Mouse (Mus musculus): ENCODE results near the gene Nudcd3. TPM values are rescaled to one million over a fixed set of nuclear protein-coding genes. Genes with fewer than 3 reads are reported as not detected.

The Nudcd3 gene
- total RNA-seq, 2 experiments from 2014 or later: 54.4 to 57.1 TPM

DNA sequence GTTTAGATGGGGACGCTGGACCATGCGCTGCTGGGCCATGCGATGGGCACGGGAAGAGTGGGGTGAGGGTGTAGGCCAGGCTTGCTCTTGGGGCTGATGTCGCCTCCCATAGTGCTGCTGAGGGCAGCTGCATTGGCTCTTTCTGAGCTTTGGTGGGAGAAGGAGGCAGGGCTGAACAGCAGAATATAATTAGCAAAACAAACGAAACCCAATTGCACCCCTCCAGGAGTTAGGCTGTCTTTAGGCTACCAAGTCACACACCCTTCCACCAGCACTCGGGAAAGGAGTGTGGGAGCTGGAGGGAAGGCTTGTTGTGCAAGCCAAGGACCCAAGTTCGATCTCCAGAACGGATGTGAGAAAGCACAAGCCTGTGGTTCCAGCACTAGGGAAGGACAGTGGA is 133.1 kb downstream of the Nudcd3 start:
- DNase-seq: no peak
- intact Hi-C loops (cut with DNase I; ENCODE audit: low total_unique reads): no loop called here

DNA sequence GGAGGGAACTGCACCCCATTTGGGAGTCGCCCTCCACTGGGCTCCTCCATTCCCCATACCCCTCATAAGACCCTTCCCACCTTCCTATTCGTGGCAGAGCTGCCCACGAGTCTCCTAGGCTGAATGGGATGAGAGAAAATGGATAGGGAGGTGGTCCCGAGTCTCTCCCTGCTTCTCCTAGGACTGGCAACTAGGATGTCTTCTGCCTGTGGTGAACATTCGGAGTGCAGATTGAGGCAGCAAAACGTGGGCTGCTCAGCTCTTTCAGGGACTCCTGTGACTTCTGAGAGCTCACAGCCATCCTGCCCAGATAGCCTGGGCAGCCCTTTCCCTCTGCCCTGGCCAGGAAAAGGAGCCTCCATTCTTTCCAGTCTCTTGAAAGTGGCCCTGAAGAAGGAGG is 134.0 kb downstream of the Nudcd3 start, which contains the start of gene Camk2b:
TSS of gene Camk2b (minus strand) at position 187 of the 400 bp plus-strand sequence.
- no peak for DNase-seq
- intact Hi-C loops (cut with DNase I; ENCODE audit: low total_unique reads): no loop called here

DNA sequence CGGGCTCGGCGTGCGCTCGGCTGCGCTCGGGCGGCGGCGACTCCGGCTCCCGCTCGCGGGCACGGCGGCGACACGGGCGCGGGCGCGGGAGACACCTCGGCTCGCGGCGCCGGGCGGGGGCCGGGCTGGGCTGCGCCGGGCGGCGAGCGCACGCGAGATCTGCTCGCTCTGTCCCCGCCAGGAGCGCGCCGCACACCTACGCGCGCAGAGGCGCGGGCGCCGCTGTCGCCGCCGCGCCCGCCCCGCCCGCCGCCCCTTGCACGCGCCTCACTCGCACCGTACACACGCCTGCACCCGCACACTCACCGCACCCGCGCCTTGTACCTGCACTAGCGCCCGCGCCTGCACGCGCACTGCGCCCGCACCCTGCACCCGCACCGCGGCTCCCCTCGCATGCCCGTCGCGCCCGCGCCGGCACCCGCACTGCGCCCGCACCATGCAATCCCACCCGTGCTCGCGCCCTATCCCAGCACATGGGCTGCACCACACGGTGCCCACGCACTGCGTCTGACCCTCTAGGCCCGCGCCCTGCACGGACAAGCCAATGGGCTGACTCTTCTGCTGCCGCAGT is 134.6 kb downstream of the Nudcd3 start:
- no peak for DNase-seq
- intact Hi-C loops (cut with DNase I; ENCODE audit: low total_unique reads): no loop called here

DNA sequence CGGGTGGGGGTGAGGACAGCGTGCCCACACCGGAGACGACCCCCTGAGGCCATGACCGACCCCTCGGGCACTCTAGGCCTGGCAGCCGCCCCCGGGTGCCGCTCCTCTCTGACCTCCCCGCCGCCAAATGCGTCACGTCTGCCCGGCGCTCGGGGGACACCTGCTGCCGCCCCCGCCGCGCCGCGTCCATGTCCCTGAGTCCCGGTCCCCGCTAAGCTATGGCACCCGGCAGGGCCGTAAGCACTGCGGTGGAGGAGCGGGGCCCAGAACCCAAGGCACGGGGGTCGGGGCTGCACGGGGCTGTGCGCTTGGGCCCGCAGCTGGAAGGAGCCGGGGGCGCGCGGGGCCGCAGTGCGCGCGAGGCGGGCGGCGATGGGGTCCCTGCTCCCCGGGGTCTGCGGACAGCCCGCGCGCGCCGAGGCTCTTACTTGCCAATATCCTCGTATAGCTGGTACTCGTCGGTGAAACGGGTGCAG is 135.1 kb downstream of the Nudcd3 start:
- intact Hi-C loops (cut with DNase I; ENCODE audit: low total_unique reads): no loop called here
- no peak for DNase-seq

DNA sequence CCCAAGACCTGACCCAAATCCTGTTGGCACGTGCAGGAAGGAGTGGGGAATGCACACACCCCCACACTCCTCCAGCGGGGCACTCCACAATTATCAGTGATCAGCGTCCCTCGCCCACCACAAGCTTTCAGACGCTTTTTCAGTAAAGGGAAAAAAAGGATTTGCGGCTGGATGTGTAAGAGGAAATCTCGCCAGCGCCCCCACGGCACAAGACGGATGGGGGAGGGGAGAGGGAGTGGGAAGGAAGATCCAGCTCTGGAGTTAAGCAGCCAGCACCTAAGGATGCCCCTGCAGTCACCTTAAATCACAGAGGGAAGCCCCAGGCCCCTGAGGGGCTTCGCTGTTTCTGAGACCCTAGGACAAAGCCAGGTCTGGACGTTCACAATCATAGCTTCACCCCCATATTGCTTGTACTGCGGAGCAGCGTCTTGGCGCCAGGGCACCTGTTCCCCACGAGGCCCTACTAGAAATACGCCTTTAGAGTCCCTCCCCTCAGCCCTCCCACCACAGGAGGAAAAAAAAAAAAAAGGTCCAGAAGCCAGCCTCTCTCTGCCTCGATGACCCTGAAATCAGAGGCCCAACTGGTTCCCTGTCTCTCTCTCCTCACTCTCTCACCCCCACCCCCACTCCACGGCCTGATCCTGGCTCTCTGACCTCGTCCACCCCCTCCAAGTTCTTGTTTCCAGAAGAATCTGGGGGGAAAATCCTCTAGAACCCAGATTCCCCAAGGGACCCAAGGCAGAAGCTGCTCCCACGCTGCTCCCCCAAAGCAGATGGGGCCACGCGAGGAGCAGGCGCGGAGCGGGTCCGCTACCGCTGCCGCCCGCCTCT is 135.8 kb downstream of the Nudcd3 start:
- no peak for DNase-seq
- intact Hi-C loops (cut with DNase I; ENCODE audit: low total_unique reads): no loop called here

DNA sequence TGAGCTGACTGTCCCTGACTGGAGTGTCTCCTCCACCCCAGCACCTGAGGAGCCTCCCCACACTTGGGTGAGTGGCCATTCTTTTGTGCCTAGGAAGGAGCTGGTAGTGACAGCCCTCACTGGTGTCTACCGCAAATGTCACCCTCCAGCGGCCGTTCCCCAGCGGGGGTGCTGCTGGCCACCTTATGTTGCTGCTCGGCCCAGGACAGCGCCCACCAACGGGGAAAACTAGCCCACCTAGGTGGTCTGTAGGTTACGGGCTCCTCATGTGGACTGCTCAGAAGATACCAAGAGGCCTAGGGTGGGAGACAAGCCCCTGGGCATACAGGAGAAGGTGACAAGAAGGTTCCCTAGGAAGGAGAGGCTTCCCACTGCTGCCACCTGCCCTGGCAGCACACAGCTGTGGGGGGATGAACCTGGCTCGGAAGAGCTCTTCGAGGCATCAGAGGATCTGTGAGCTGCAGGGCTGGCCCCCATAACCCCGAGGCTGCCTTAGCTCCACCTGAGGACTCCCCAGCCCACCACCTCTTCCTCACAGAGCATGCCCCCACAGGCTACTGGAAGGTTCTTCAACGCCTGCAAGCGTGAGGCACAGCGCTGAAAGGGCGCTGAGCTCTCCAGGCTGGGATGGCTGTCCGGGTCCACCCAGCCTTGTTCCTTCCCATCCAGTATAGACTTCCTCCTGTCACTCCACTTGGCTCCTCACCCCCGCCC is 136.6 kb downstream of the Nudcd3 start:
- no peak for DNase-seq
- intact Hi-C loops (cut with DNase I; ENCODE audit: low total_unique reads): no loop called here

DNA sequence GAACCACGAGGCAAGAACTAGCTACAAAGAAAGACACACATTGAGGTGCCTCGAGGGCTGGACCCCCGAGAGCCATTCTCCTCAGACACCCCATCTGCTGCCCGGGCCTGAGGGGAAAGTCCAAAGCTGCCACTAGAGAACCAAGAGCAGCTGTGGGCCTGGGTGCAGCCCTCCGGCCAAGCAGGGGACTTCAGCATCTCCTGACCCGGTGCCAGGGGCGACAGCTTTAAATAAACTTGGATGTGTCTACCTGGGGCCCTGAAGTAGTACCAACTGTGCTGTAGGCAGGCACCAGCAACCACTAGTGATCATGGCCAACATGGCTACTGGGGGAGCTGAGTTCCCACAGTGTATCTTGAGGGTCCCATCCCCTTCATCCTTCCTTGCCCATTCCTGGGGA is 137.2 kb downstream of the Nudcd3 start:
- no peak for DNase-seq
- intact Hi-C loops (cut with DNase I; ENCODE audit: low total_unique reads): no loop called here

DNA sequence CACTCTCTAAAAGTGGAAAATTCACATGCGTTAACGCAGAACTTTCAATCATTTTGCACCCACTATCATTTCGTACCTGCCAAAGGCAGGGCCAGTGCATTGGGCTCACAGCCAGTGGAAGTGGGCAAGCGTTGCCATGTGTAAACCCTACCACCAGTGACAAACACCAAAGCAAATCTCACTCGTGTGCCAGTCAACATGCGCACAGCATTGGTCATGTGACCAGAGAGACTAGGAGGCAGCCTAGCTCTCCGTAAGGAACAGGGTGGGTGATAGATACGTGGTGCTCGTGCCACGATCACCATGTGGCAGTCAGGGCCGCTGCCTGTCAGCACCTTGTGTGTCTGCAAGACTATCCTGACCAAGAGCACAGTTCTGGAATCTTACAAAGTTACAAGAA is 137.9 kb downstream of the Nudcd3 start:
- intact Hi-C loops (cut with DNase I; ENCODE audit: low total_unique reads): no loop called here
- DNase-seq: no peak

DNA sequence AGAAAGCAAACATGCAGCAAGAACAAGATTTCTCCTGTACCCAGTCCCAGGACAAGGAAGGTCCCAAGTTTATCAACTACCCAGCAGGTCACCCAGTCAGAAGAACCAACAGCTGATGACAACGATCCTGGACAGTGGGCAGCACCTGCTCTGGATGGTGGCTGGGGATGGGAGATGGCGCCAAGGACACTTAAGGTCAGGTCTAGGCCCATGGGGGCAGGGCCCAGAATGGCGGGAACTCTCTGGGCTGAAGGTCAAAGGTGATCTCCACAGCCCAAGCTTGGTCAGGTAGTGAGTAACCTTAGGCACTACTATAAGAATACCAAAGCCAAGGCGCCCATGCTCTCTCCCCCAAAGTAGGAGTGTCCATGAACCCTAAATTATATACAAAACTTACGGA is 138.3 kb downstream of the Nudcd3 start:
- DNase-seq: no peak
- intact Hi-C loops (cut with DNase I; ENCODE audit: low total_unique reads): no loop called here

DNA sequence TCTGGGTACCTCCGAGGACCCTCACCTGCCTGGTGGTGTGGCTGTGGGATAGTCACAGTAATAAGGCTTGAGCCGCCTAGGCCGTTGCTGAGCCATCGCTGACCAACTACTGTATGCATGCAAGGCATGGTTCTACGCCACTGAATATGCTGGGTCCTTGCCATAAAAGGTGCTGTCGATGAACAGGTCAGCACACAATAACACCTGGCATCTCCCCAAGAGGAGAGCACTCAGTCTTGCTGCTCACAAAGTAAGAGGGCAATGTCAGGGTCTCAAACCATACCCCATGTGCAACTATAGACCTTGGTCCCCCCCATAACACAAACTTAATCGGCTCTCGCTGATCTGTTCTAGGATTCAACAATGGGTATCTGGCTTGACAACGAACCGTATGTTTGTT is 141.1 kb downstream of the Nudcd3 start:
- no peak for DNase-seq
- intact Hi-C loops (cut with DNase I; ENCODE audit: low total_unique reads): no loop called here

Other genes with a start within 250 kb of the Nudcd3 start
- gene Ykt6, start 244.7 kb downstream of the Nudcd3 start, total RNA-seq (2021): 10 to 100 TPM; 36.2 to 38.8 TPM
- gene Camk2b, start 134.1 kb downstream of the Nudcd3 start, total RNA-seq (2021): 100 to 1,000 TPM; 169 to 170 TPM
- gene A730071L15Rik, start 386 bp downstream of the Nudcd3 start, total RNA-seq (2021): under 1 TPM in 1 of 2 experiments, not detected in 1; 0.21 TPM
- gene Npc1l1, start 29.7 kb upstream of the Nudcd3 start, total RNA-seq (2021): under 1 TPM; 0.06 to 0.13 TPM
- gene Ddx56, start 67.4 kb upstream of the Nudcd3 start, total RNA-seq (2021): 10 to 100 TPM; 26.8 to 31.4 TPM
- 10 to 100 TPM; 56.3 to 62.4 TPM for gene Tmed4, start 74.5 kb upstream of the Nudcd3 start, total RNA-seq (2021)
- gene Ogdh, start 91.2 kb upstream of the Nudcd3 start, total RNA-seq (2021): 100 to 1,000 TPM; 497 to 603 TPM
- gene Zmiz2, start 188.7 kb upstream of the Nudcd3 start, total RNA-seq (2021): 10 to 100 TPM; 28.9 to 30.2 TPM
- gene Ppia, start 215.0 kb upstream of the Nudcd3 start, total RNA-seq (2021): 100 to 1,000 TPM; 427 to 511 TPM
- 10 to 100 TPM; 41.3 to 46.3 TPM for gene H2afv, start 244.0 kb upstream of the Nudcd3 start, total RNA-seq (2021)